Mouse (Mus musculus) heart, postnatal 14 days (tissue): ENCODE data around the gene Prex1. TPM values are rescaled to one million over a fixed set of nuclear protein-coding genes. Genes with fewer than 3 reads are reported as not detected.
"Not testable (repeated sequence)": the region's sequence is repeated elsewhere in the genome, so short reads cannot be mapped to it uniquely, and the experiment has no call there.

Source experiments
- DNase-seq, 2 experiments: peaks; one replicate each; pipeline ENCODE4 v3.0.0; 2021 to 2022
- intact Hi-C: fragments of 180-260 bp; cut with DNase I; formaldehyde crosslinking; loops from one replicate; pipeline ENCODE4 v1.15.1; 2025
- total RNA-seq, 2 experiments: library from RNA; stranded (reverse); gene quantifications; 2 replicates each; pipeline ENCODE4 v1.2.3; 2021

The Prex1 gene
- total RNA-seq, 2 experiments from 2014 or later, result 10.7 to 11.9 TPM

DNA sequence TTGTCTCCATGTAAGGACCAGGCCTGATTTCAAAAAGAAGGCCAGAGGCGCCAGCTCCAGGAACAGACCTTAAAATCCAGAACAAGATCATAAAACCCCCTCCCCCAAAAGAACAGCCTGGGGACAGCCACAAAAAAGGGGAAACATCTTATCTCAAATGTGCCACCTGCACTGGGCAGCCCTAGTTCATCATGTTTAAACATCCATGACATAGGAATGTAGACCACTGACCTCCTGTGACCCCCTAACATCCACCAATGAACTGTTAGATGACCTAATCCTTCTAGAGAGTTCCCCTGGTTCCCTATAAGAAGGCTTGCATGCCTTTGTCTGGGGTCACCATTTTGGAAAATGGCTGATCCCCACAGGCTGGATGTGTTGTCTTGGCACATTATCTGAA, 173.4 kb downstream of the Prex1 start:
- intact Hi-C loops, result no loop called here

GRCm38 (mm10) chr2:166536896-166537295, 176.7 kb downstream of the Prex1 start:
- peak in 1 of 2 experiments; percentile 53 for DNase-seq
- intact Hi-C loops, result no loop called here

More for the DNA sequence above, 173.4 kb downstream of the Prex1 start:
- DNase-seq, result no peak

DNA sequence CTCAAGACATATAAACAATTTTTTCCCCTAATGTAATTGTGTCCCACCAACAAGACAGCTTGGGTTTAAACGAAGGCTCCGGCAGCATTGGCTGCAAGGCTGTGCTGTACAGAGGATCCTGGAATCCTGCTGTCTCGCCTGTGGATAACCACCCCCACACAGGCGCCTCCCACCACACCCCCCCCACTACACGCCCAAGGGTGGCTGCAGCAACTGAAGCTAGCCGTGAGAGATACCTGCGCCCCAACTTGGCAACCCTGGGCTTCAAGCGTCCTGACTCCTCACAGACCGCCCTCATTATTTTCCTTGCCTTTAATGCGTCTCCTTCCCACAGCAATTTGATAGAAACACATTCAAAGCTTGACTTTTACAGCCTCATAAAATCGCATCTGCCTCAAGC, 178.1 kb downstream of the Prex1 start:
- no peak for DNase-seq
- intact Hi-C loops, result no loop called here

DNA sequence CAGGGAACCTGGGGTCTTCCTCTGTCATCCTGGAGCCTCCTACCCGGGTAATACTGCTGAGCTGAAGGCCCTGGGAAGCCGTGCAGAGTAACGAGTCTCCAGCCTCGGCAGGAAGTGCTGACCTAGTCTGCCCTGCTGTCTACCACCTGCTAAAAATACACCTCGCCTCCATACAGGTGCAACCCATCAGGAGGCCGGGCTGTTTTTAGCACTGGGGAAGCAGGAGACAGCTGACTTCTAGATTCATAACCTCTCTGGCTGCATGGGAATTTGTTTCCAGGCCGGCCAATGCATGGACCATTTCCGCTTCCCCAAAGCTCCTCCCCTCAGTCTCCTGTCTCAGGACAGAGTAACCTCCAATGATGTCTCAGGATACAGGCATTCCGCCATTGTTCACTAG, 187.4 kb downstream of the Prex1 start:
- no peak for DNase-seq
- intact Hi-C loops, result no loop called here

DNA sequence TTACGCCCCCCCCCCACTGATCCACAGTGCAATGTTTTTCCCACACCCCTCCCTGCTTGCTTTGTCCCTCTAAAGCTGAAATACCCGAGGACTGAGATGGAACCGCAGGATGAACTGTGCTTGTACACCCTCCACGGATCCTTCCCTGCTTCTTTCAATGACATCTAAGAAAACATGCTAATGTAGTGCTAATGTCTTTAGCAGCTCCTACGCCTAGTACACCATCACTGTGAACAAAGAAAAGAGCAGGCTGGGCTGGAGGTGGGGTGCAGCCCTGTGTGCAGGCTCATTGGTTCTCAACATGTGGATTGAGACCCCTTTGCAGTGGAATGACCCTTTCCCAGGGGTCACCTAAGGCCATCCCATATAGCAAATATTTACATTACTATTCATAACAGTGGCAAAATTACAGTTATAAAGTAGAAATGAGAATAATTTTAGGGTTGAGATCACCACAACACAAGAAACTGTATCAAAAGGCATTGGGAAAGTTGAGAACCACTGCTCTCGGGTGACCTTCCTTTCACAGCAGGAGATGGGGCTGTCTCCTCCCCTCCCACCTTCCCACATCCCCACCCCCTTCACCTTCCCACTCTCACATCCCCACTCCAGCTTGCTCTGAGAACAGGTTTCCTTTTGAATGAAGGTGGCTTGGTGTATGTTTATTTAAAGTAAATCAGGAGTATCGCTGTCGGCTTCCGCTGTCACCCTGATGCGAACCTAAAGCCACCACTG, 190.3 kb downstream of the Prex1 start:
- intact Hi-C loops, result no loop called here
- no peak for DNase-seq

DNA sequence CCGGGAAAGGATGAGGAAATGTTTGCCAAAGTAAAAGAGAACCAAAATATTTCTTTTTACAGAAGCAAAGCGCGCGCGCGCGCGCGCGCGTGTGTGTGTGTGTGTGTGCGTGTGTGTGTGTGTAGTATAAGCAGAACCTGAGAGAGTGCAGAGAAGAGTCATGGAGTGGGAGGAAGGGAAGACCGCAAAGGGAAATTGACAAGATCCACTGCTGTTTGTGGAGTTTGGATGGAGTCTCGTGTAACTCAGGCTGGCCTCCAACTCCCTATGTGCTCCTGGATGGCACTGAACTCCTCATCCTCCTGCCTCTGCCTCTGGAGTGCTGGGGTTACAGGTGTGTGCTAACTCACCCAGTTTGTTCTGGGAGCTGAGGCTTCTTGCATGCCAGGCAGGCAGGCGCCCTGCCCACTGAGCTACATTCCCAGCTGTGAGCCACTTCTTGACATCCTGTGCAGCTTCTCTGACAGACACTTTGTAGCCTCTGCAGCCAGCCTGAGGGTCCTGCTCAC, 191.0 kb downstream of the Prex1 start:
- intact Hi-C loops, result no loop called here
- DNase-seq, result no peak

GRCm38 (mm10) chr2:166521878-166522611, 191.6 kb downstream of the Prex1 start:
- DNase-seq, result peak; percentile 58 to 67
- intact Hi-C loops, result no loop called here

DNA sequence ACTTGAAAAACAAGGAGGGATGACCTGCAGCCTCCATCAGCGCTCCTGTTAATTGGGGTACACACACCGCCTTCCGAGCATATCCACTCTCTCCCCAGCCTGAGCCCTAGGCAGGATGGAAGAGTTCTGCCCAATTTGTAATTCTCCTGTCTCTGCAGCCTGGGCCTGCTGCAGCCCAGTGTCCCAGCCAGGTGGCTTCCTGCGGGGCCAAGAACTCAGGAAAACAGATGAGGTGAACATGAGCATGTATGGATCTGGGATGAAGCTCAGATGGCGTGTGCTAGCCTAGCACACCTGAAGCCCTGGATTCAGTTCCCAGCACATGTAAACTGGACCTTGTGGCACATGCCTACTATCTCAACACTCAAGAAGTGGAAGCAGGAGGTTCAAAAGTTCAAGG, 192.2 kb downstream of the Prex1 start:
- intact Hi-C loops, result no loop called here

DNA sequence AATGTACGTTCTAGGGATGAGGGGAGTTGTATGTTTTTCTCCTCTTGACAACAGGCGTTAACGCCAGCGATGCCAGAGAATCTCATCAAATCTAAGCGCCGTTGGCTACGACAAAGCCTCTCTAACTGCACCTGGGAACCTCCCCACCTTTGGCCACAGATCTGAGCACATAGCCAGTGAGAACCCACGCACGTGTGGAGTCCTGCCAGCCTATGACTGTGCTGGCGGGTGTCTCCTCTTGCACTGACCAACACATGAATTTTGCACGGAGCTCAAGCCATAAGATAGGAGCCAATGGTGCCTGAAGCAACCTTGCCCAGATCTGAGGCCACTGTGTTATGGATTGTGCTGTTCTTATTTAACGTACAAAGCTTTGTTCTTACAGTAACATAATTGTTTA, 193.1 kb downstream of the Prex1 start:
- no peak for DNase-seq
- intact Hi-C loops, result no loop called here

More for the DNA sequence above, 192.2 kb downstream of the Prex1 start:
- no peak for DNase-seq

DNA sequence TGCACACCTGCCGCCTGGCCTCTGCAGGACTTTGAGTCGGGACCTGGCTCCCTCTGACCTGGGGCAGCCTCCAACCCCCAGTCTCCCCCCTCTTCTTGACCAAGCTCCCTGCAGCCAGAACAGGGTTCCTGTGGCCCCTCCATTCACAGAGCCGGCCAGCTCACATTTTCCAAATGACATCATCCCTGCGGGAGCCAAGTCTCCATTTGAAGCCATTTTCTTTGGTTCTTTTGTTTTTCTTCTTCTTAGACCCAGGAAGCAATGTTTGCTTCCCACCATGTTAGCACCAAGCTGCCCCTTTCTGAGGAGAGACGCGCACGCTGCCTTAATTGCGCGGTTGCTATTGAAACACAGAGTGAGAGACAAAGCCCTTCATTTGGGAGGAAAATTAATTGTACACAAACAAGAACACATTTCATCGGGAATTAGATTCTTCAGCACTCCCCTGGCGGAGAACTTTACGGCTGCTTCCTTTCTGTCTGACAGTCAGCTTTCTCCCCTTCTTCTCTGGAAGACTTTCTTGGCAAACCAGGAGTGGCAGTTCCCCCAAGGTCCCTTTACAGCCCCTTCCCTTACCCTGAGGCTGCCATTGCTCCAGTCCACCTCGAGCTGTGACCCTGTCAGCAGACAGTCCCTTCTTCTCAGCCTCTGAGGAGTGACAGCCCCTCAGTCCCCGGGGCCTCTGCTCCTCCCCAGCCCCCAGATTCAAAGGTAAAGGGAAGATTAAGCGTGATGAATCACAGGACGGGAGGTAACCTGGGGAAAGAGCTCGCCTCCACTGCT, 196.0 kb downstream of the Prex1 start:
- intact Hi-C loops, result not testable (repeated sequence)
- DNase-seq, result peak; percentile 55 to 68

DNA sequence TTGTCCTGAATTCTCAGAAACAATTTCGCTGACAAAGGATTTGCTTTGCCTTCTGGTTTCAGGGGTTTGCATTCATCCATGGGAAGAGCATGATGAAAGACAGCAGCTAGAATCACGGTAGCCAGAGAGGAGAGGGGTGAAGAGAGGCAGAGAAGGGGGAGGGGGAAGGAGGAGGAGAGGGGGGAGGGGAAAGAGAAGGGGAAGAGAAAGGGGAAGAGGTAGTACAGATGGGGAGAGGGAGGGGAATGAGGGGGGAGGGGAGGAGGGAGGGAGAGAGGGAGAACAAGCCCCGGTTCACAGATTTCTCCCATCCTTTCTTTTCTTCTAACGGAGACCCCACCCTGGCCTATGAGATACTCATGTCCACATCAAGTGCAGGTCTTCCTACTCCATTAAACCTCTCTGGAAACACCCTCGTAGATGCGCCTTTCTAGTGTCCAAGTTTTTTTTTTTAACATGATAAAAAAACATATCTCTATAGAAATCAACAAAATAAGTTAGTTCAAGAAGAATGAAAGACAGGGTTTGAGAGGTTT, 196.7 kb downstream of the Prex1 start:
- DNase-seq, result no peak
- intact Hi-C loops, result no loop called here

Other genes starting within 250 kb of the Prex1 start
- gene Trp53rkb, start 78.7 kb upstream of the Prex1 start, total RNA-seq, result 1 to 10 TPM; 2.8 to 3.1 TPM
- 10 to 100 TPM; 37.6 to 43.6 TPM for gene Arfgef2, start 91.8 kb upstream of the Prex1 start, total RNA-seq
- gene Cse1l, start 192.2 kb upstream of the Prex1 start, total RNA-seq, result 10 to 100 TPM; 43.2 to 44.3 TPM